Mouse (Mus musculus) small intestine, adult 2 months (tissue): ENCODE results near the gene Tmem91. TPM values are rescaled to one million over a fixed set of nuclear protein-coding genes. Genes with fewer than 3 reads are reported as not detected.

Source experiments
- H3K27ac ChIP-seq: fragments of 200-500 bp; 2 replicates; pipeline ENCODE4 v1.5.1; 2012; ENCODE audit warnings: low read depth, low read length, control low read depth, inconsistent platforms; ENCODE audit not compliant: insufficient read depth
- H3K27me3 ChIP-seq: fragments of 200-500 bp; 2 replicates; pipeline ENCODE4 v1.6.1; 2012; ENCODE audit warnings: mild to moderate bottlenecking, moderate library complexity, low read length, inconsistent platforms; ENCODE audit not compliant: control insufficient read depth, insufficient read depth
- H3K36me3 ChIP-seq: fragments of 200-500 bp; 2 replicates; pipeline ENCODE4 v1.6.1; 2012; ENCODE audit warnings: mild to moderate bottlenecking, low read length, control low read depth, inconsistent platforms; ENCODE audit not compliant: control insufficient read depth, insufficient read depth
- H3K4me1 ChIP-seq: fragments of 200-500 bp; 2 replicates; pipeline ENCODE4 v1.6.1; 2012; ENCODE audit warnings: low read length, inconsistent platforms, mixed read lengths; ENCODE audit not compliant: control insufficient read depth, insufficient read depth, insufficient read length
- H3K4me3 ChIP-seq: fragments of 200-500 bp; 2 replicates; pipeline ENCODE4 v1.5.1; 2012; ENCODE audit warnings: low read depth, mild to moderate bottlenecking, control low read depth, inconsistent platforms, low read length, moderate library complexity
- CTCF ChIP-seq: fragments of 200-500 bp; IDR thresholded peaks from 2 replicates; pipeline ENCODE4 v1.5.1; 2012; ENCODE audit warnings: low read depth, mild to moderate bottlenecking, control low read depth, inconsistent platforms, low read length, moderate library complexity, mixed read lengths; ENCODE audit not compliant: insufficient replicate concordance, insufficient read length; ENCODE audit errors: extremely low read depth
- POLR2A ChIP-seq: fragments of 200-500 bp; IDR thresholded peaks from 2 replicates; pipeline ENCODE4 v1.6.1; 2012; ENCODE audit warnings: low read depth, mild to moderate bottlenecking, control low read depth, inconsistent platforms, low read length, moderate library complexity
- WGBS: fragments of 180-500 bp; shearing (Covaris S2); methylation state at CpG from one replicate; pipeline ENCODE4 v1.1.7; 2018; 5-methylcytosine and 5-hydroxymethylcytosine counted together
- polyA plus RNA-seq: library from polyadenylated mRNA; depleted of rRNA; stranded (reverse); fragments of >200 nt; gene quantifications from 2 replicates; pipeline ENCODE4 v1.2.3, GENCODE M21; 2012

Gene Tmem91
- polyA plus RNA-seq, 1 experiment = 0.23 TPM

DNA sequence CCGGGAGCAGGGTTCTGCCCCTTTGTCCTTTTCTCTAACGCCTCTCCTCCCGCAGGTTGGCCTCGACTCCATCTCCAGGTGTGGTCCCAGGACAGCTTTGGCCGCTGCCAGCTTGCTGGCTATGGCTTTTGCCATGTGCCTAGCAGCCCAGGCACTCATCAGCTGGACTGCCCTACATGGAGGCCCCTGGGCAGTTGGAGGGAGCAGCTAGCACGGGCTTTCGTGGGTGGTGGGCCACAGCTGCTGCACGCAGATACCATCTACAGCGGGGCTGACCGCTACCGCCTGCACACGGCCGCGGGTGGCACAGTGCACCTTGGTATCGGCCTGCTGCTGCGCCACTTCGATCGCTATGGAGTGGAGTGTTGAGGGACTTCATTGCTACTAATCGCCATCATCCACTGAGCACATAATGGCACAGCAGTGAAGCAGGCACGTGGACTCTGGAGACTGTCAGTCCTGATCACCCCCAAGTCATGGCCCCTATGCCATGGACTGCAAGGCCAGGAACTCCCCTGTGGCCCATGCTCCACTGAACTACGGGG is 11.0 kb upstream of the Tmem91 start:
- H3K27ac ChIP-seq = no peak overlapping the region
- WGBS = 81% methylated on average over 21 of the region's 21 CpGs

DNA sequence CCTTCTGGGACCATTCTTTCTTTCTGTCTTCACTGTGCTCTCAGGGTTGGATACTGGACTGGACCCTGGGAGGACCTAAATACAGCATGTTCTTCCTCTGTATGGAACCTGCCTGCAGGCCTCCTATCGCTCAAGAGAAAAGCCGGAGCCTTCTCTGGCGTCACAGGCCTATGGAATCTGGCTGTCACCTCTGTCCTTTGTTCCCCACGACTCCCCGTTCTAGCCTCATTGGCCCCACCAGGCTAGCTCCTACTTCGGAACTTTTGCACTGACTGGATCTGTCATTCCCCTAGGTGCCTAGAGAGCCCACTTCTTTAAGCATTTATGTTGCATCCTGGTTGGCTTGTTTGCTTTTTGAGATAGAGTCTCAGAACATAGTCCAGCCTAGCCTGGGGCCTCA is 9.7 kb upstream of the Tmem91 start:
- Histone ChIP-seq H3K27ac (no peak overlapping the region), H3K36me3 (no peaks in the 10 kb centered on the region), H3K4me1 (peaks cover 12% of the 10 kb centered on the region), H3K4me3 (no peak overlapping the region), H3K27me3 (no peaks in the 10 kb centered on the region)
- TF ChIP-seq CTCF (no peak), POLR2A (no peak)
- WGBS = 95% methylated on average over 6 of the region's 6 CpGs

More for the DNA sequence above, 11.0 kb upstream of the Tmem91 start:
- Histone ChIP-seq H3K4me1 (peaks cover 12% of the 10 kb centered on the region), H3K4me3 (peak overlapping the region; percentile 70), H3K36me3 (no peaks in the 10 kb centered on the region), H3K27me3 (no peaks in the 10 kb centered on the region)
- TF ChIP-seq CTCF (no peak), POLR2A (no peak)

DNA sequence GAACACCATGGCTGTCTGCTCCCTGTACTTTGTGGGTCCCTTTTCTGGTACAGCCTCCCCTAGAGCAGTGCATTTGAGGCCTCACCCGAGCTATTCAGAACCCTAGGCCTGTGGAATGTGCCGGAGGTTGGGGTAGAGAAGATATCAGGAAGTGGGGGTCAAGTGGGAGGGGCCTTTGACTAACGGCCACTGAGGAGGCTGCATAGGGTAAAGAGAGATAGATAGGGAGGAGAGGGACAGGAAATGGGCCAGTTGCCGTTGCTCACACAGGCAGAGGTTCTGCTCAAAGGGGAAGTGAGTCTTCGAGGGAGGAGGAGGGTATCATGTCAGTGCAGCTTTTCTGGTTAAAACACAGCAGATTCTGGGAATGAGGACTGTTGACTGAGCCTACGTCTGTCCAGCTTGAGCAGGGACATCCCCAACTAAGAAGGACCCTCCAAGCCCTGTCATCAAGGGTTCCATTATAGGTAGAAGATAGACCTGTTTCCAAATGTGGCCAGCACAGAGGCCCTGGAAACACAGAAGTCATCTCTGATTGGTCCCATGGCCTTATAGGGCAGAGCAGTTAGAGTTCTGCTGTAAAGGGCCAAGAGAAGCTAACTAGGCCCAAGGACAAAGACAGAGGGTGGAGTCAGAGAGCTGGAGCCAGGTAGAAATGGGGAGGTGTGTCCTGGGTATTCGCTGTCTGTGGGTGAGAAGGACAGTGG is 8.7 kb upstream of the Tmem91 start:
- TF ChIP-seq POLR2A = no peak
- no peak for TF ChIP-seq CTCF
- peak overlapping the region; percentile 67 for H3K27ac ChIP-seq
- no peak overlapping the region for H3K4me3 ChIP-seq
- peaks cover 12% of the 10 kb centered on the region for H3K4me1 ChIP-seq
- 73% methylated on average over 7 of the region's 7 CpGs for WGBS
- H3K27me3 ChIP-seq = no peaks in the 10 kb centered on the region
- no peaks in the 10 kb centered on the region for H3K36me3 ChIP-seq

DNA sequence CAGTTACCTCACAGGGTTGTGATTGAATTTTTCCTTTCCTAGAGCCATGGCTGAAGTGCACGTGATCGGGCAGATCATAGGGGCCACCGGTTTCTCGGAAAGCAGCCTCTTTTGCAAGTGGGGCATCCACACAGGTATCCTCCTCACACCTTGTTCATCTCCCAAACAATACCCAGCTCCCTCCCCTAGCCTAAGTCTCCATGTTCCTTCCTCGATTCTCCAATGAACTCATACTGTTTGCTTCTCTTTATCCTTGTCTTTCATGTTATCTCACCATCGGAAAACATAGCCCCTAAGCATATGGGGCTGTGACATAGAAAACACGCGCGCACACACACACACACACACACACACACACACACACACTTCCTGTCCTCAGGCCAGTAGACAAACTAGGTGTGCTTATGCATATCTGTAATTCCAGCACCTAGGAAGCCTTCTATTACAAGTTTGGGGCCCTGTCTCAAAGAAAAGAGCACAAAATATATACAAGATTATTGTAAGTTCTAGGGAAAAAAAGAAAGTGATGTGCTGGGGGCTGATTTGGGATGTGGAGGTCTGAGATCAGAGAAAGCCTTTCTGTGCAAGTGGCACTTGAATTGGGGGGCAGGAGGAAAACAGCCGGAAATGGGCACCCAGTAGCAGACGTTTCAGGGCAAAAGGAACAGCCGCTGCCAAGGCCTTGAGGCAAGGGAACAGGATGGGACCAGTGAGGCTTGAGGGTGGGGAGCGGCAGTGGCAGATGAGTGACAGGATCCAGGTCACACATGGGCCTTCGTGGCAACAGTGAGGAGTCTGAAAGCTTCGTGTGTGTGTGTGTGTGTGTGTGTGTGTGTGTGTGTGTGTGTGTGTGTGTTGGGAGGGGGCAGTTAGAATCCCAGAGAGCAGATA is 6.6 kb upstream of the Tmem91 start:
- TF ChIP-seq CTCF (no peak), POLR2A (no peak)
- 60% methylated on average over 15 of the region's 15 CpGs for WGBS
- H3K27ac ChIP-seq = peak overlapping the region; percentile 53
- H3K4me1 ChIP-seq = peaks cover 9% of the 10 kb centered on the region
- peak overlapping the region; percentile 19; the same call in 1 of the 2 replicates for H3K4me3 ChIP-seq
- H3K27me3 ChIP-seq = no peaks in the 10 kb centered on the region
- H3K36me3 ChIP-seq = no peaks in the 10 kb centered on the region

DNA sequence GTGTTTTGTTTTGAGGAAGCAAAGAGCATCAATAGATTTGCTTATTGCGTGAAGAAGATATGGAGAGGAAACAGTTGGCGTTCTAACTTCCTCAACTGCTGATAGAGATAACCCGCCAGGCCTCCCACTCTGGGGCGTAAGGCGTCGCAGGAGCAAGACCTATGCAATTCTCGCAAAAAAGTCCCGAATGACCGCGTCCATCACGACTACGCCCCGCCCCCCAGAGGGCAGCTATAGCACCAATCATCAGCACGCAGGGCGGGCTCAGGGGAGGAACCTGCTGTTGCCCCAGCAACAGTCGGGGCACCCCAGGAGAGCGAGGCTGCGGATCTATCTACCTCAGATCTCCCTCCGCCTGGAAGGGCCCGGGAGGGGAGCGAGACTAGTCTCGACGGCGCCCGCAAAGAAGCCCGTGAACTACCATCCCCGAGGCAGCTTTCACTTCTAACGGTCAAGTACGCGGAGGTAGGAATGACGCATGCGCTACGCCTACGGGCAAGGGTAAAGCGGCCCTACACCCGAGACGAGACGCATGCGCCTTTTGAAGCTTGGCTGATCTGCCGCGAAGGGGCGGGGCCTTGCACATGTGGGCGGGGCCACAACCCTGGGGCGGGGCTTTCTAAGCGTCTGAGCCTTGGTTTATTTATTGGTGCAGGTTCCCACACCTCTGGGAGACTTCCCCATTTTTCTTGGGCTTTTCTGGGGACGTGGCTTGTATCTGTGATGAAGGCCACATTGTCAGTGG is 5.7 kb upstream of the Tmem91 start, which contains the start of gene B9d2:
TSS of gene B9d2 (plus strand) at position 267 of the 745 bp plus-strand sequence.
- peak within 1 kb of the TSS; percentile 86 for H3K4me3 ChIP-seq
- no peaks in the 10 kb centered on the region for H3K36me3 ChIP-seq
- WGBS = under 1% methylated on average over 46 of the region's 46 CpGs
- H3K27ac ChIP-seq = peak within 1 kb of the TSS; percentile 92
- H3K4me1 ChIP-seq = peaks cover 12% of the 10 kb centered on the region
- H3K27me3 ChIP-seq = no peaks in the 10 kb centered on the region
- TF ChIP-seq CTCF (no peak), POLR2A (peak; percentile 50)

DNA sequence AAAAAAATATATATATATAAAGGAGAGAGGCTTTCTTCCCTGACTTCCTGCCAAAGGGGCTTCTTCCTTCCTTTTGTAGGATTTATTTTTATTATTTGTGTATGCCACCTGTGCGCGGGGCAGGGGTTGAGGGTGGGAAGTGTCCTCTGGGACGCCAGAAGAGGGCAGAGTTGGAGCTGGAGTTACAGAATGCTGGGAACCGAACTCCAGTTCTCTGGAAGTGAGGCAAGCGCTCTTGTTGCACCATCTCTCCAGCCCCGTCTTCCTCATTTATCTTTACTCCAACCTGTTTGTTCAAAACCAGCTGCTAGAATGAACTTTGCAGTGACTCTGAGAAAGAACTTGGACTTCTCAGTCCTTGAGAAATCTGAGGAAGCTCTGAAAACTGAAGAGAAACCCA is 5.0 kb upstream of the Tmem91 start:
- no peak overlapping the region for H3K4me3 ChIP-seq
- no peak for TF ChIP-seq POLR2A
- TF ChIP-seq CTCF = no peak

More for the DNA sequence above, 5.0 kb upstream of the Tmem91 start:
- Histone ChIP-seq H3K27ac (peak overlapping the region; percentile 92), H3K36me3 (no peaks in the 10 kb centered on the region), H3K4me1 (peaks cover 13% of the 10 kb centered on the region), H3K27me3 (peaks cover 7% of the 10 kb centered on the region)
- 7% methylated on average over 6 of the region's 6 CpGs for WGBS
